Mouse (Mus musculus): ENCODE results near the gene Dsp. TPM values are rescaled to one million over a fixed set of nuclear protein-coding genes. Genes with fewer than 3 reads are reported as not detected.

The Dsp gene
- polyA plus RNA-seq, 1 experiment from 2014 or later, result 5.5 TPM

DNA sequence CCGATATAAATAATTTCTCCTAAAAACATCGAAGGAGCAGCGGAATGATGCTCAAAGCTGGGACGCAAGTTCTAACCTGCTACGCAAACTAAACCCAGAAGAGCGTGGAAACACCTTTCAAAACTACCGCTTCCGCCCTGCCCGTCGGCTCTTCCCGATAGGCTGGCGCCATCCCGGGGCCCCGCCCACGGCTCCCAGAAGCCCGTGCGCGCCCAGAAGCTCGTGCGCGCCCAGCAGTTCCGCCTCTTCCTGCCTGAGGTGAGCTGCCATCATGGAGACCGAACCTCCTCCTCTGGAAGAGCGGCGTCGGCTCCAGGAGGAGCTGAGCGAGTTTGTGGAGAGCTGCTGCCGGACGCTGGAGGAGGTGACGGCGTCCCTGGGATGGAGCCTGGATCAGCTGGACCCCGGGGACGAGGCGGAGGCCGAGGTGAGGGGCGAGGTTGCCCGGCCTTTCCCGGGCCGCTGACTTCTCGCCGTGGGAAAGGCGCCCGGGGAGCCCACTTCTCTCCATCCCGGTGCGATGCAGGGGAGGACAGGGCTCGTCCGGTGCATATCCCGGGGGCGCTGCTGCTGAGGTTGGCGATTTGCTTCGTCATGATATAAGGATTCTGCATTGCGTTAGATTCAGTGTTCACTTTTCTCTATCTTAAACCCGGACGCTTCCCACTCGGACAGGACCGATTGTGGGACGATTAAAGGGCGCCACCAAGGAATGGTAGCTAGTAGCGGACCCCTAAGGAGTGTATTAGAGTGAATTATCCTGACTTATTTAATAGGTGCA lies 53.8 kb downstream of the Dsp start, which contains the start of gene Snrnp48:
Snrnp48 (plus strand) TSS at position 237 of the 781 bp plus-strand sequence.
- Histone ChIP-seq H3K27me3 (replicated peaks; ENCODE audit: control insufficient read depth, insufficient read depth, low read length) (no peaks in the 10 kb centered on the region), H3K4me2 (peak within 1 kb of the TSS; percentile 69), H3K9ac (ENCODE audit: low read depth, low read length) (peak within 1 kb of the TSS; percentile 81), H3K9me3 (ENCODE audit: control insufficient read depth, low read length) (no peaks in the 10 kb centered on the region), H3K27ac (ENCODE audit: low read depth, low read length) (peak within 1 kb of the TSS; percentile 71; the same call in 1 of the 2 replicates), H3K4me1 (replicated peaks; ENCODE audit: control insufficient read depth, insufficient read depth, low read length) (peaks cover 16% of the 10 kb centered on the region), H3K4me3 (ENCODE audit: low read depth, low read length) (peak within 1 kb of the TSS; percentile 92), H3K36me3 (ENCODE audit: control insufficient read depth, insufficient read depth, low read length) (peaks cover 3% of the 10 kb centered on the region)
- peak; percentile 98 for ATAC-seq (replicated peaks; ENCODE audit: low FRiP score)
- WGBS, result under 1% methylated on average over 59 of the region's 59 CpGs
- DNase-seq (ENCODE audit: low spot score), result peak; percentile 86

DNA sequence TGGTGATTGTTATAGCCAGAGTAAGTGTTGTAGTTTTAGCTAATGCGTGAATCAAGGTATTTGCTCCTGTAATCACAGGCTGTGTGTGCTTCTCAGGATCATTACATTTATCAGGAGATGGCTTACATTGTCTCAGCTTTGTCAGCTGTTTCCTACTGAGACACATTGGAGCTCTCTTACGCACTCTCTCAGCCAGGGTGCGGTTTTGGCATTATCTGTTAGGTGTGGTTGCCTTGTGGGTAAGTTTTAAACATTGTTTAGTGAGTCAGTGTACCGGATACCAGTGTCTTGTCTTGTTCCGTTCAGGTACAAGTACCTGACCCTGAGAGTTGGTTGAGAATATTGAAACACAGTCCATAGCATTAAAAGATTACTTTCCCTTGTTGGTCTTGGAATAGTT lies 60.0 kb downstream of the Dsp start:
- ATAC-seq (replicated peaks; ENCODE audit: low FRiP score) (no peak), DNase-seq (ENCODE audit: low spot score) (no peak)
- Histone ChIP-seq H3K4me1 (replicated peaks; ENCODE audit: control insufficient read depth, insufficient read depth, low read length) (peaks cover 10% of the 10 kb centered on the region), H3K9ac (ENCODE audit: low read depth, low read length) (no peak overlapping the region), H3K4me3 (ENCODE audit: low read depth, low read length) (no peak overlapping the region), H3K27ac (ENCODE audit: low read depth, low read length) (no peak overlapping the region), H3K27me3 (replicated peaks; ENCODE audit: control insufficient read depth, insufficient read depth, low read length) (no peaks in the 10 kb centered on the region), H3K9me3 (ENCODE audit: control insufficient read depth, low read length) (no peaks in the 10 kb centered on the region), H3K36me3 (ENCODE audit: control insufficient read depth, insufficient read depth, low read length) (peaks cover 24% of the 10 kb centered on the region), H3K4me2 (no peak overlapping the region)
- WGBS, result 74% methylated on average over 5 of the region's 5 CpGs

DNA sequence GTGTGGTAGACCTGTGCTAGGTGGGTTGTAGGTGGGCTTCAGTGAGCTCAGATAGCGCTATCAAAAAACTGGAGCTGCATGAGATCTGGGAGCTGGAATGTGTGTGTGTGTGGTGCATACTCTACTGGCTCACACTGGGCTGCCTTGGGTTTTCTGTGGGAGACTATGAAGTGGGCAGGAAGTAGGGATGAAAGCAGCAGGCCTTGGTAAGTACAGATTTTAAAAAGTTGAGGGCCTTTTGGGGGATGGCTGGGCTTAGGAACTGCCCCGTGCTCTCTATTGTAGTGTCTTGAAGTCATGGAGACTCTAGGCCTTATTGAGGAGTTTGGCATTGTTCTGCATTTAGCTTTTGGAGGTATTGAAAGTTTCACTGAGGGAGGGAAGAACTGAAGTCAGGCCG lies 67.6 kb downstream of the Dsp start:
- no peak overlapping the region for H3K4me3 ChIP-seq (ENCODE audit: low read depth, low read length)
- H3K27me3 ChIP-seq (replicated peaks; ENCODE audit: control insufficient read depth, insufficient read depth, low read length), result no peaks in the 10 kb centered on the region
- 94% methylated on average over 3 of the region's 3 CpGs for WGBS
- H3K36me3 ChIP-seq (ENCODE audit: control insufficient read depth, insufficient read depth, low read length), result peaks cover 45% of the 10 kb centered on the region
- no peak overlapping the region for H3K4me2 ChIP-seq
- H3K4me1 ChIP-seq (replicated peaks; ENCODE audit: control insufficient read depth, insufficient read depth, low read length), result no peaks in the 10 kb centered on the region
- no peak overlapping the region for H3K27ac ChIP-seq (ENCODE audit: low read depth, low read length)
- H3K9ac ChIP-seq (ENCODE audit: low read depth, low read length), result no peak overlapping the region
- DNase-seq (ENCODE audit: low spot score), result no peak
- no peaks in the 10 kb centered on the region for H3K9me3 ChIP-seq (ENCODE audit: control insufficient read depth, low read length)
- ATAC-seq (replicated peaks; ENCODE audit: low FRiP score), result no peak

DNA sequence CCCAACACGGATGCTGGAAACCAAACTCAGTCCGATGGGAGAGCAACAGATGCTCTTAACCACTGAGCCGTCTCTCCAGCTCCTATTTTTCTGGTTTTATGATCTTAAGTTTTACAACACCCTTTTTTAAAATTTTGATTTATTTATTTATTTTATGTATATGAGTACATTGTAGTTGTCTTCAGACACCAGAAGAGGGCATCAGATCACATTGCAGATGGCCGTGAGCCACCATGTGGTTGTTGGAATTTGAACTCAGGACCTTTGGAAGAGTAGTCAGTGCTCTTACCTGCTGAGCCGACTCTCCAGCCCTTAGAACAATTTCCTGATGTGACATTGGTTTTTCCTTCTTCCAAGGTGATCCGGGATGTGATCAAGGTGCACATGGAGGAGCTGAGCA lies 69.2 kb downstream of the Dsp start:
- ATAC-seq (replicated peaks; ENCODE audit: low FRiP score) (no peak), DNase-seq (ENCODE audit: low spot score) (no peak)
- Histone ChIP-seq H3K27me3 (replicated peaks; ENCODE audit: control insufficient read depth, insufficient read depth, low read length) (no peaks in the 10 kb centered on the region), H3K9me3 (ENCODE audit: control insufficient read depth, low read length) (no peaks in the 10 kb centered on the region), H3K27ac (ENCODE audit: low read depth, low read length) (no peak overlapping the region), H3K4me1 (replicated peaks; ENCODE audit: control insufficient read depth, insufficient read depth, low read length) (no peaks in the 10 kb centered on the region), H3K36me3 (ENCODE audit: control insufficient read depth, insufficient read depth, low read length) (peaks cover 59% of the 10 kb centered on the region), H3K4me3 (ENCODE audit: low read depth, low read length) (no peak overlapping the region), H3K9ac (ENCODE audit: low read depth, low read length) (no peak overlapping the region), H3K4me2 (no peak overlapping the region)
- 95% methylated on average over 6 of the region's 6 CpGs for WGBS

DNA sequence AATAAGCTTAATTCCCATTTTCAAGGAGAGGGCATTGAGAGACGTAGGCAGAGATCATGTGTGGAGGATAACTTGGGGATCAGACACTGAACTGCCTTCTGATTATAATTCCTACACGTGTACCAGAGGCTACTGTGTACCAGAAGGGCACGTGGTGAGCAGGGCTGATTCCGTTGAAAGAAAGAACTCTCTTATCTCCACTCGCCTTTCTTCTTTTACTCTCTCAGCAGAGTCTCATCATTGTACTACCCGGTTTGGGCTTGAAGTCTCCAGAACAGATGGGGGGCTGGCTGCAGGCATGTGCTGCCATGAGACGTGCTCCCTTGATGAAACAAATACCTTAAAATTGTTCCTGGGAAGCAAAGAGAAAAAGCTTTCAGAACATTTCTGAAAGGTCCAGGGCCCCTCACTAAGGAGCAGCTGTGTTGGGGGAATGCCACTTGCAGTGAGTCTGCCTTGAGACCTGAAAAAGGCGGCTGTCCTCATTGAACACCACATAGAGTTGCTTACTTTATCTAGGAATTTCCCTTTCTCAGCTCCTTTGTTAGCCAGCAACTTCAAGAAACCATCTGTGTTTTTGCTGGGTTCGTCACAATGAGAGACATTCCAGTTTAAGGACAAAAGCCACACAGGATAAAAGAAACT lies 79.2 kb downstream of the Dsp start:
- no peaks in the 10 kb centered on the region for H3K4me1 ChIP-seq (replicated peaks; ENCODE audit: control insufficient read depth, insufficient read depth, low read length)
- H3K36me3 ChIP-seq (ENCODE audit: control insufficient read depth, insufficient read depth, low read length), result peaks cover 20% of the 10 kb centered on the region
- no peaks in the 10 kb centered on the region for H3K27me3 ChIP-seq (replicated peaks; ENCODE audit: control insufficient read depth, insufficient read depth, low read length)
- H3K9me3 ChIP-seq (ENCODE audit: control insufficient read depth, low read length), result no peaks in the 10 kb centered on the region
- DNase-seq (ENCODE audit: low spot score) (no peak), ATAC-seq (replicated peaks; ENCODE audit: low FRiP score) (no peak)
- H3K4me2 ChIP-seq, result no peak overlapping the region
- H3K4me3 ChIP-seq (ENCODE audit: low read depth, low read length), result no peak overlapping the region
- WGBS, result 81% methylated on average over 9 of the region's 9 CpGs
- H3K27ac ChIP-seq (ENCODE audit: low read depth, low read length), result no peak overlapping the region
- H3K9ac ChIP-seq (ENCODE audit: low read depth, low read length), result no peak overlapping the region

DNA sequence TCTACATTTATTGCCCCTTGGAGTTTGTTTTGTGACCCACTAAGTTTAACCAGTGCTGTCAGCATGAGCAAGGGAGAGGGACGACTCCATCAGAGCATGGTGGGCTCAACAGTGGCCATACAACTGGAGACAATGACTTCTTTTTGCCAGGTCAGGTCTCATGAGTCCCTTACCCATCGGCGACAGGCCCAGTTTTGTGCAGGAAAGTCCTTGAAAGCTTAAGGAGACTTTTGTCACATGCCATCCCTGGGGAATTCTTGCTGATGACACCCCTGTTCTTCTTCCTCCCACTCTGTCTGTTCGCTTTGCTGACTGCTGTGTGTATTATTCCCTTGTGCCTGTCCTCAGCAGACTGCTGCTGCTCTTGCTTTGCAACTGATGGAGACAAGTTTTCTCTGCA lies 81.3 kb downstream of the Dsp start:
- H3K27me3 ChIP-seq (replicated peaks; ENCODE audit: control insufficient read depth, insufficient read depth, low read length), result no peaks in the 10 kb centered on the region
- DNase-seq (ENCODE audit: low spot score) (no peak), ATAC-seq (replicated peaks; ENCODE audit: low FRiP score) (no peak)
- no peak overlapping the region for H3K27ac ChIP-seq (ENCODE audit: low read depth, low read length)
- no peak overlapping the region for H3K9ac ChIP-seq (ENCODE audit: low read depth, low read length)
- peaks cover 14% of the 10 kb centered on the region for H3K36me3 ChIP-seq (ENCODE audit: control insufficient read depth, insufficient read depth, low read length)
- no peaks in the 10 kb centered on the region for H3K4me1 ChIP-seq (replicated peaks; ENCODE audit: control insufficient read depth, insufficient read depth, low read length)
- WGBS, result 81% methylated on average over 4 of the region's 4 CpGs
- no peak overlapping the region for H3K4me2 ChIP-seq
- H3K4me3 ChIP-seq (ENCODE audit: low read depth, low read length), result no peak overlapping the region
- no peaks in the 10 kb centered on the region for H3K9me3 ChIP-seq (ENCODE audit: control insufficient read depth, low read length)

DNA sequence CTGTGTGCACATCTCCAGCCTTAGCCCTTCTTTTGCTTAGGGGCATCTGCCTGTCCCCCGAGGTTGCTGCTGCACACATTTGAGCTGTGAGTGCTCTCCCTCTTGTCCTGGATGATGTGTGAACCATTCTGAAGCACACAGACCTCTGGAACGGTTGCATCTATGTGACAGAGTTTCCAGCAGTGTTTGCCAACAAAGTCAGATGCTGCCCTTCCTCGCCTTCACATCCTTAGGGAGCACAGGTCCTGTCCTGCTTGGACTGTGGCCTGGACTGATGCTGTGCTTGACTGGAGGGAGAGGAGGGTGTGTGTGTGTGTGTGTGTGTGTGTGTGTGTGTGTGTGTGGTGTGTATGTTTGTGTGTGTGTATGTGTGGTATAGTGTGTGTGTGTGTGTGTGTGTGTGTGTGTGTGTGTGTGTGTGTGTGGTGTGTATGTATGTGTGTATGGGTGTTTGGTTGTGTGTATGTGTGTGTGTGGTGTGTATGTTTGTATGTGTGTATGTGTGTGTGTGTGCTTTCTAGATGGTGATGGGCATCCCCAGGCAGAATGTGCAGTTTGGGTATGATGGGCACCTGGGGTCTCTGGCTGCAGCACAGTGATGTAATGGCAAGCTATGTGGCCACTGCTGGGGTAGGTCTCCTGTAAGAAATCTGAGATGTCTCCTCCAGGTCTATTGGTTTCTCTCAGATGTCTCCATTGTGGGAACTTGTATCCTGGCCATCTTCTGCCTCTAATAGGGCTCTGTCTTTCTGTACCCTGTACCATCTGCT lies 81.9 kb downstream of the Dsp start:
- DNase-seq (ENCODE audit: low spot score) (no peak), ATAC-seq (replicated peaks; ENCODE audit: low FRiP score) (no peak)
- no peaks in the 10 kb centered on the region for H3K9me3 ChIP-seq (ENCODE audit: control insufficient read depth, low read length)
- H3K27ac ChIP-seq (ENCODE audit: low read depth, low read length), result no peak overlapping the region
- WGBS, result 69% methylated on average over 3 of the region's 3 CpGs
- no peaks in the 10 kb centered on the region for H3K4me1 ChIP-seq (replicated peaks; ENCODE audit: control insufficient read depth, insufficient read depth, low read length)
- no peak overlapping the region for H3K9ac ChIP-seq (ENCODE audit: low read depth, low read length)
- no peak overlapping the region for H3K4me2 ChIP-seq
- H3K4me3 ChIP-seq (ENCODE audit: low read depth, low read length), result no peak overlapping the region
- H3K27me3 ChIP-seq (replicated peaks; ENCODE audit: control insufficient read depth, insufficient read depth, low read length), result no peaks in the 10 kb centered on the region
- H3K36me3 ChIP-seq (ENCODE audit: control insufficient read depth, insufficient read depth, low read length), result peaks cover 8% of the 10 kb centered on the region

DNA sequence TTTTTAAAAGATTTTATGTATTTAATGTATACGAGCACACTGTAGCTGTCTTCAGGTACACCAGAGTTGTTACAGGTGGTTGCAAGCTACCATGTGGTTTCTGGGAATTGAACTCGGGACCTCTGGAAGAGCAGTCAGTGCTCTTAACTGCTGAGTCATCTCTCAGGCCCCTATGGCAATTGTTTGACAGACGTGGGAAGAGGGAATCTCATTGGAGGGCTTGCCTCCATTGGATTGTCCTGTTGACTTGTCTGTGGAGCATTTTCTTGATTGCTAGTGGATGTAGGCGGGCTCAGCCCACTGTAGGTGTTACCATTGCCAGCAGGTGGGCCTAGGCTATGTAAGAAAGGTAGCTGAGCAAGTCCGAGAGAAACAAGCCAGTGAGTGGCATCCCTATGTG lies 83.6 kb downstream of the Dsp start:
- WGBS, result 62% methylated on average over 5 of the region's 5 CpGs
- H3K36me3 ChIP-seq (ENCODE audit: control insufficient read depth, insufficient read depth, low read length), result no peaks in the 10 kb centered on the region
- no peaks in the 10 kb centered on the region for H3K27me3 ChIP-seq (replicated peaks; ENCODE audit: control insufficient read depth, insufficient read depth, low read length)
- no peak overlapping the region for H3K9ac ChIP-seq (ENCODE audit: low read depth, low read length)
- no peak overlapping the region for H3K4me3 ChIP-seq (ENCODE audit: low read depth, low read length)
- no peak for ATAC-seq (replicated peaks; ENCODE audit: low FRiP score)
- H3K4me1 ChIP-seq (replicated peaks; ENCODE audit: control insufficient read depth, insufficient read depth, low read length), result no peaks in the 10 kb centered on the region
- DNase-seq (ENCODE audit: low spot score), result no peak
- no peak overlapping the region for H3K4me2 ChIP-seq
- H3K27ac ChIP-seq (ENCODE audit: low read depth, low read length), result no peak overlapping the region
- H3K9me3 ChIP-seq (ENCODE audit: control insufficient read depth, low read length), result no peaks in the 10 kb centered on the region

Data from liver, embryonic 11.5 days (tissue).